Mouse (Mus musculus) bone marrow, adult 2 months (tissue): ENCODE measurements around the gene Tbl1xr1.
A peak's percentile ranks its signal among the peaks of the same experiment; 100 is the strongest.

Experiments used
- CTCF ChIP-seq: fragments of 200-500 bp; IDR thresholded peaks from 2 replicates; pipeline ENCODE4 v1.5.1; 2011; ENCODE audit warnings: low read length, control low read depth; ENCODE audit not compliant: control insufficient read depth, insufficient read depth
- POLR2A ChIP-seq: fragments of 200-500 bp; IDR thresholded peaks from 2 replicates; pipeline ENCODE4 v1.6.1; 2011; ENCODE audit warnings: low read depth, mild to moderate bottlenecking, control low read depth, low read length, borderline replicate concordance; ENCODE audit not compliant: control insufficient read depth

- TF ChIP-seq CTCF (peak; percentile 70), POLR2A (no peak)
Measured at GRCm38 (mm10) chr3:22142846-22143641, 66.6 kb downstream of the Tbl1xr1 start.
